Mouse (Mus musculus) layer of hippocampus, adult 6 months (tissue): ENCODE results near the gene Vmn1r79. TPM values are rescaled to one million over a fixed set of nuclear protein-coding genes. Genes with fewer than 3 reads are reported as not detected.

Source experiments
- long read RNA-seq, 2 experiments: library from polyadenylated mRNA; unstranded; transcript quantifications; one replicate each; pipeline ENCODE4 v2.0.0; 2019 to 2020
- polyA plus RNA-seq: library from polyadenylated mRNA; unstranded; fragments of <200 nt; fragmentation: Nextera tagmentation; gene quantifications from 2 replicates; pipeline ENCODE4 v1.2.3, GENCODE M21; 2021

Gene Vmn1r79
- polyA plus RNA-seq = not detected in 2 replicates
- long read RNA-seq, experiment 1 = 0 reads
- long read RNA-seq, experiment 2 = 0 reads

DNA sequence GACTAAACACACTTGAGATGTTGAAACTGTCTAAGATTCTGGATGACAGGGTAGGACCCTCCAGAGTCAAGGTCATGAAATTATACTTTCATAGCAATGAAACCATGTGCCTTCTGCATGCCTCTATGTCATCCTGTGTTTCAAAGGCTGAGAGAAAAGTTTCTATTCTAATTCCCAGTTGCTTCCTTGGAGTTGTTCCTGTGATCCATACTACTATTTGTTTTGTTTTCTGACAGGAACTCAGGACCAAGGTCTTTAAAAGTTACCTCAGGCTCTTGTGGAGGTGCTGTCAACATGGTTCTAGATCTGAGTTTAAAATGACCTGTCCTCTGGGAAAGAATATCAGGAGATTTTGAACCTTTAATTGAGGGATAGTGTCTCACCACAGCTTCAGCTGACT is at the start of gene Vmn1r79:
Vmn1r79 (plus strand) TSS at position 301 of the 400 bp plus-strand sequence.

GRCm38 (mm10) chr7:12149957-12150356 is 21.1 kb upstream of the Vmn1r79 start, which contains the start of gene Vmn1r78:
Gene Vmn1r78 (plus strand): TSS chr7:12150257.

DNA sequence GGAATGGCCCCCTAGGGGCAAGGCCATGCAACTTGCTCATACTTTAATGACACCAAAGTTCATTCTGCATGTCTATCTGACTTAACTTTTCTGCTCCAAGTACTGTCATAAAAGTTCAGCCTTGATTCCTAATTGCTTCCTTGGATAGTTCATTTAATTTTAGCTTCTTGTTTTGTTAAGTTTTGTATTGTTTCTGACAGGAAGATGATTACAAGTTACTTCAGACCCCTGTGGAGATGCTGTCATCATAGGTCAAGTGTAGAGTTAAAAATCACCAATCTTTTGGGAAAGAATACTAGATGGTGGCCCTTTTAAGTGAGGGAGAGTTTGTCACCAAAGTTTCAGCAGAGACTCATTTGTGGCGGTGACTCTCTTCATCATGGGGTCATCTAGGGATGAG is 17.9 kb downstream of the Vmn1r79 start, which contains the start of gene Vmn1r80:
Vmn1r80 (plus strand) TSS at position 301 of the 400 bp plus-strand sequence.

Other genes starting within 250 kb of the Vmn1r79 start
- gene Vmn1r76, start 233.1 kb upstream of the Vmn1r79 start, polyA plus RNA-seq = not detected in 2 replicates
- not detected in 2 replicates for gene Vmn1r77, start 134.5 kb upstream of the Vmn1r79 start, polyA plus RNA-seq
- not detected in 2 replicates for gene Vmn1r78, start 21.0 kb upstream of the Vmn1r79 start, polyA plus RNA-seq
- not detected in 2 replicates for gene Vmn1r80, start 18.0 kb downstream of the Vmn1r79 start, polyA plus RNA-seq
- not detected in 2 replicates for gene Vmn1r81, start 97.0 kb downstream of the Vmn1r79 start, polyA plus RNA-seq
- gene Vmn1r82, start 129.2 kb downstream of the Vmn1r79 start, polyA plus RNA-seq = not detected in 2 replicates
- not detected in 2 replicates for gene Vmn1r83, start 158.2 kb downstream of the Vmn1r79 start, polyA plus RNA-seq
- not detected in 2 replicates for gene Vmn1r84, start 198.0 kb downstream of the Vmn1r79 start, polyA plus RNA-seq